Mouse (Mus musculus) stomach, postnatal 0 days (tissue): ENCODE results near the gene Ttc38.

Experiments
- CTCF ChIP-seq: IDR thresholded peaks from 2 replicates; pipeline ENCODE4 v1.5.1; 2016; ENCODE audit warnings: antibody characterized with exemption, low read depth, mild to moderate bottlenecking, moderate library complexity
- EP300 ChIP-seq: optimal IDR thresholded peaks from 2 replicates; pipeline ENCODE3; 2016; ENCODE audit warnings: antibody characterized with exemption

GRCm38 (mm10) chr15:85784341-85784740 lies 47.8 kb upstream of the Ttc38 start:
- TF ChIP-seq CTCF (no peak), EP300 (no peak)
